Mouse (Mus musculus) cerebellum, adult 2 months (tissue): Measurements from ENCODE around the gene C1galt1.

Experiments used
- CTCF ChIP-seq: fragments of 200-500 bp; IDR thresholded peaks from 2 replicates; pipeline ENCODE4 v1.5.1; 2011; ENCODE audit warnings: low read depth, mild to moderate bottlenecking, control low read depth, low read length, moderate library complexity, borderline replicate concordance; ENCODE audit not compliant: insufficient read depth
- POLR2A ChIP-seq: fragments of 200-500 bp; IDR thresholded peaks from 2 replicates; pipeline ENCODE4 v1.6.1; 2011; ENCODE audit warnings: low read length, control low read depth, borderline replicate concordance; ENCODE audit not compliant: insufficient read depth

GRCm38 (mm10) chr6:7857356-7858247, 13.0 kb downstream of the C1galt1 start:
- TF ChIP-seq CTCF (no peak), POLR2A (no peak)
